Mouse (Mus musculus): Measurements from ENCODE around the gene Nup133.
"Not testable (repeated sequence)": the region's sequence is repeated elsewhere in the genome, so short reads cannot be mapped to it uniquely, and the experiment has no call there.

Nup133 gene

GRCm38 (mm10) chr8:123948942-123949685, at the start of gene Nup133:
Gene Nup133, minus strand, starts transcription at chr8:123949265.
- DNase-seq (ENCODE audit: low read depth), result peak; percentile 100

- no peak for DNase-seq (ENCODE audit: low read depth)
These were observed 44.9 kb upstream of the Nup133 start for GRCm38 (mm10) chr8:123993997-123994396.

DNA sequence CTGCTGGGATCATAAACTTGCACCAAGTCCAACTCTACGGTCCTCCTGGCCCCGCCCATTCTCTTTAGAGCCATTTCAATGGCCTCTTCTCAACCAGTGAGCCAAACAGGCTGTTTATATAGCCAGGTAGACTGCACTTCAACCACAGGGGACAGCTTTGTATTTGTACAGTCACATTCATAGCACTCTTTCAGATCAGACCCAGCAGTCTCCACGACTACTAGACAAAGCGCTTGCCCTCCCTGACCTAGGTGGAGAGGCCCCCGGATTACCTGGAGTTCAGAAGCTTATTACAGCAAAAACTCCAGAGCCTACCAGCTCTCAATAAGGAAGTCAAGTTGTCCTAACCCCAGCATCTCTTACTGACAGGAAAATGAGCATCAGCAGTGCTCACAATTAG, 44.5 kb upstream of the Nup133 start:
- no peak for DNase-seq (ENCODE audit: low read depth)

DNA sequence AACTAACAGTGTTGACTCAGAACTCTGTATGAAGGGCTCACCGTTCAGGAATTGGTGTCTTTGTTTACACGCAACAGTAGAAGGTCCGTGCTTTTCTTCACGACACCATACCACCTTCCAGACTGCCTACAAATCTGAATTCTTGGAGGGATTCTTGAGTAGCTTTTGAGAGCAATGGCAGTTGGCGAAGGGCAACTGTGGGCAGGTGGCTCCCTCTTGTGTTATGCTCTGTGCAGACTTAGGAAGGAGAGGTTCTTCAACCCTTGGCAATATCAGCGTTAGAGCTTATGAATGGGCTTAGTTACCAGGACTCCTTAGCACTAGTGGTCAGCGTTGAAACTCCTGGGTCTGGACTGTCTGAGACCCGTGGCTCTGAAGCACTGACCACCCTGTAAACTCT, 43.5 kb upstream of the Nup133 start:
- no peak for DNase-seq (ENCODE audit: low read depth)

DNA sequence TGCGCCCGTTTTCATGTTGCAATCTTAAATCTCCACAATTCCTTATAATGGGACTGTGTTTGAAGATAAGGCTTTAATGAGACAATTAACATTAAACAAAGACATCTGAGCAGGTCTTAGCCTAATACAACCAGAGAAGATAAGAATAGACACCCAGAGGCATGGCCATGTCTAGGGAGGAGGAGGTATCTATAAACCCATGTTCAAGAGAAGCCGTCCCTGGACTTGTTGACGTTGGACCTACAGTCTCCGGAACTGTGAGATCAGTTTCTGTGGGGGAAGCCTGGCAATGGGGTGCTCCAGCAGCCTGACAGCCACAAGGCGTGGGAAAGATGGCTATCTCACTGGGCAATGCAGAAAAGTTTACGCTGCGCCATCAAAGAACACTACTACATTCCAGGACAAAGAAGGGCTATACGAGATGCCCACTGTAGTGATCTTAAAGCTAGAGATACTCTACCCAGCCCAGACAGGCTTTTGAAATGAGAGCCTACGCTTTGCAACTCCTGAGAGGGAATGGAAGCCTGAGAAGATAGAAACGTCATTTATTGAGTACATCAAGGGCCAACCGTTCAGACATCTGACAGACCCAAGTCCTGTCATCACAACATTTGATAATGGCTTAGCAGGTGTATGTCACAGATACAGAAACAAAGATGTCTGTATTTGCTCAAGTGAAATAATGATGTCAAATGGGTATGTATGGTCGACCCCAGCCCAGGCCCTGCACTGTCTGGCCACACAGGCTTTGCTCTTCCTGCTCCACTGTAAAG, 41.4 kb upstream of the Nup133 start:
- no peak for DNase-seq (ENCODE audit: low read depth)

- no peak for DNase-seq (ENCODE audit: low read depth)
These were observed 40.1 kb upstream of the Nup133 start for GRCm38 (mm10) chr8:123989128-123989527.

DNA sequence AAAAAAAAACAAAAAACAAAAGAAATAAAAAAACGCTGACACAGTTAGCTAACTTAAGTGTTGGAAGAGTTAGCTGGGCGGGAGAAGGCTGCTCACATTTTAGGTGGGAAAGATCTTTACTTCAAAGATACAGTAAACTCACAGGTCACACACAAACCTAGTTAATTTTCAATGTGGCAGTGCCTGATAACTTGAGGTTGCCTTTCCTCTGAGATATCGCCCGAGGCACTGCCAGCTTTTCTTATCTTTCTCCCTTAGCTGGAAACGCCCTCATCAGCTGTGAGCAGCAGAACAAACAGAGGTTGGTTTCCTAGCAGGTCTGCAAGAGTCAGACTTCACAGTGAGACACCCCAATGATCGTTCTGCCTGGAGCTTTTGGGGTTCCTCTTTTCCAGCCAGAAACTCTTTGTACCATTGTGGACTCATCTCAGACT, 39.6 kb upstream of the Nup133 start:
- peak; percentile 45 for DNase-seq (ENCODE audit: low read depth)

DNA sequence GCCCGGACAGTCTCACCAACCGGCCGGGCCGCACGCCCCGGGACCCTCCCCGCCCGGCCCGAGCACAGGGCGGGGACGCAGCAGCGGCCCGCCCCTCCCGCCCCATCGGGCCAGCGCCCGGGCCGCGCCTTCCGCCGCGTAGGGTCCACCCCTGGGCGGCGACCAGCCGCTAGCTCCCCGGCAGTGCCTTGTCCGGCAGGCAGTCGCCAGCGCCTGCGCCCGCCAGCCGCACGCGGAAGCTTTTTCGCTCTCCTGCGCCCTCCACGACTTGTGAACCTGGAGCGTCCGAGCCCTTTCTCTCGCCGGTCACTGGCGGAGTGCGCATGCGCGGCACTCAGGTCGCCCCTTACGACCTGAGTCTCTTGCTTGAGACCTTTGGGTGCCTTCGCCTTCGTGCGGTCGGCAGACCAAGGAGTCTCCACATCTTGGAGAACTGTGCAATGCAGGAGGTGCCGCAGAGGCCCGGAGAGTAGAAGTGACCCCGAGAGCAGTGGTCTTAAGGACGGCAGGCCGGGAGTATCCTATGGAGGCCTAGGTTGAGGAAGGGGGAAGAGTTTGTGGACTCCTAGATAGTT, 33.8 kb upstream of the Nup133 start, which contains the start of gene Abcb10:
Abcb10 (minus strand) TSS at position 297 of the 575 bp plus-strand sequence.
- peak; percentile 69 for DNase-seq (ENCODE audit: low read depth)

GRCm38 (mm10) chr8:123982291-123982793, 33.3 kb upstream of the Nup133 start:
- no peak for DNase-seq (ENCODE audit: low read depth)

DNA sequence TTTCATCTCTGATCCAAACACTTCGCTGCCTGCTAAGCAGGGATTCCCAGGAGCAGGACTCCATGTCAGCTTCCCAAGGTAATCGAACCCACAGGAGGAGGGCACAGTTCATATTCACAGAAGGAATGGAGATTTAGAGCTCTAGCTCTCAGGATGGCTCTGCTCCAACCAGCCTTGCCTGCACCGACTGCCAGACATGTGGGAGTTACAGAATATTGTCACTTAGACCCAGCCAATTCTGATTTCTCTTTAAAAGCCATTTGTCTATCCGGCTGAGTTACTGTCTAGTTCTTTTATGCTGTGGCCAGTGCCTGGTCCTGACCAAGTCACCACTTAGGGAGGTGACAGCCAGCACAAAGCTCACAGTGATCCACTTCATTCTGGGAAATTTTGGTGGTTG, 32.6 kb upstream of the Nup133 start:
- DNase-seq (ENCODE audit: low read depth), result no peak

DNA sequence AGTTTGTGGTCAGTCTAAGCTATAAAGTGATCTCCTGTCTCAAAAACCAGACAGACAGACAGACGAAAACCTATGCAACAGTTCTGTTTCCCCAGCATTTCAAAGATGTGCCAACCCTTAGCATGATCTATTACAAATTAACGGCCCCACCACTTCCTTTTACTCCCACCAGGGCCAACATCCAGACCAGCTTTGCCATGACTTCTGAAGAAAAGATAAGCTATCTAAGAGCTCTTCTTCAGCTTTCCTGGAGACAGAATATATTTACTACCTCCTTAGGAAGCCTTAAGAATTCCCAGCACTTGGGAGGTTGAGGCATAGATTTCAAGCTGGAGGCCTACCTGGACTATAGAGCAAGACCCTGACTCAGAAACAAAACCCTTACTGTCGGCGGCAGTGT, 31.2 kb upstream of the Nup133 start:
- DNase-seq (ENCODE audit: low read depth), result no peak

- DNase-seq (ENCODE audit: low read depth), result no peak
These were observed 29.9 kb upstream of the Nup133 start for GRCm38 (mm10) chr8:123978926-123979325.

DNA sequence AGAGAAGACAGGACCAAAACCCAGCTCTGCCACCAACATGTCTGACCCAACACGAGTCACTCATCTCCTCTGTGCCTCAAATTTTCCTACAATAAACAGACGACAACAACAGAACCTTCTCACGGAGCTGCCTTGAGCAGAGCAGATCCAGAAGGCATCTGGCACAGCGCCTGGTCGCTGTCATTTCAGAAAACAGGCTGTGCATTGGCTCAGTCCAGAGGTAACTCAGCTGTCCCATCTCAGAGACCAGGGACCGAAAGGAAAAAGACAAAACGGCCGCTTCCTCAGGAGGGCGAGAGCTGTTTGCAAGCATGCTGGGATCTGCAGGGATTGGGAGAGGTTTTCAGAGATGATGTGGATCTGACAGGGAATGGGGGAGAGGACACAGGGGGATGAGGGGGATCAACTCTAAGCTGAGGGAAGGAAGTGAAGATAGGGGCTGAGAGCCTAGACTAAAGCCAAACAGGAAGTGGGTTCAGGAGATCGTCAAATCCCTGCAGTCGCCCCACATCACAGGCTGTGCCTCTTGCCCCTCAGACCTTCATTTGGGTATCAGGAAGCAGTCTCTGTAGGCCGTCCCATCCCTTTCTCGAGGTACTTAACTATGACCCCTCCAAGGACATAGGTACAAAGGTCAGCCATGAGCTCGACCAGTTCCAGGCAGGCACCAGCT, 29.2 kb upstream of the Nup133 start:
- no peak for DNase-seq (ENCODE audit: low read depth)

DNA sequence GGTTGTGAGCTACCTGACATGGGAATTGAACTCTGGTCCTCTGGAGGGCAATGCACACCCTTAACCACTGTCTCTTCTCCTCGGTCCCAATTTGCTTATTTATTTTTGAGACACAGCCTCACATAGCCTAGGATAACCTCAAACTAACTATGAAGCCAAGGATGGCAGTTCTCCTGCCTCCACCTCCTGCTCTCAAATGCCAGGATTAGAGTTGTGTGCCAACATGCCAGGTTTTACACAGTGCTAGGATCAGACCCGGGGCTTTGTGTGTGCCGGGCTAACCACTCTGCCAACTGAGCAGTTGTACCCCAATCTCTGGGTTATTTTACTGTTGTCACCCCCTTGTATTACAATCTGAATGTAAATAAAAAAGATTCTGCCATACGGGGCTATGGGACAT, 28.4 kb upstream of the Nup133 start:
- DNase-seq (ENCODE audit: low read depth), result no peak

DNA sequence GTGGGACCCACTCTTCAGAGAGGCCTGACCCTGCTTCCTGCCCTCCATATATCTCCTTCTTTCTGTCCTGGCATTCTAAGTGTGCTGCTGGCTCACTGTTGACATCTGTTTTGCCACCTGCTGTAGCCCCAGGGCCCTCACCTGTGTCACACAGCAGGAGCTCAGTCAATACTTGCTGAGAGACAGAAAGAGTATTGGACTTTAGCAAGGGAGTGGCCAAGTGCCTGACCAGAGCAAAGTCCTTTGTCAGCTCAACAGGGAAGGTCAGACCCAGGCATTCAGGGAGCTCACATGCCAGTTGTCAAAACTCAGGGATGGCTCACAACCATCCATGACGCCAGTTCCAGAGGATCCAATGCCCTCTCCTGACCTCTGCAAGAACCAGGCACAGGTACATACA, 24.4 kb upstream of the Nup133 start:
- DNase-seq (ENCODE audit: low read depth), result no peak

DNA sequence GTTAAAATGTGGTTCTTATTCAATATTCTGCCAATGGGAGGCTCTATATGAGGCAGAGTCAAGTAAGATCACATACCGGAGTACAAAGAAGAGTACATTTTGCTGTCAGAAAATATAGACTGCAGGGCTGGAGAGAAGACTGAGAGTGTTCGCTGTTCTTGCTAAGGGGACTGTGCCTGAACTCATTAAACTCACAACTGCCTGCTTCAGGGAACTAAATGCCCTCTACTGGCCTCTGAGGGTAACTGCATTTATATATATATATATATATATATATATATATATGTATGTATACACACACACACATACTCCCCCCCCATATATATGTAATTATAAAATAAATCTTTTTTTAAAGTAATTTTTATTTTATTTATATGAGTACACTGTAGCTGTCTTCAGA, 17.8 kb upstream of the Nup133 start:
- DNase-seq (ENCODE audit: low read depth), result no peak

- no peak for DNase-seq (ENCODE audit: low read depth)
These were observed 12.3 kb upstream of the Nup133 start for GRCm38 (mm10) chr8:123961371-123961770.

- not testable (repeated sequence) for DNase-seq (ENCODE audit: low read depth)
These were observed 11.5 kb upstream of the Nup133 start for GRCm38 (mm10) chr8:123960556-123960955.

DNA sequence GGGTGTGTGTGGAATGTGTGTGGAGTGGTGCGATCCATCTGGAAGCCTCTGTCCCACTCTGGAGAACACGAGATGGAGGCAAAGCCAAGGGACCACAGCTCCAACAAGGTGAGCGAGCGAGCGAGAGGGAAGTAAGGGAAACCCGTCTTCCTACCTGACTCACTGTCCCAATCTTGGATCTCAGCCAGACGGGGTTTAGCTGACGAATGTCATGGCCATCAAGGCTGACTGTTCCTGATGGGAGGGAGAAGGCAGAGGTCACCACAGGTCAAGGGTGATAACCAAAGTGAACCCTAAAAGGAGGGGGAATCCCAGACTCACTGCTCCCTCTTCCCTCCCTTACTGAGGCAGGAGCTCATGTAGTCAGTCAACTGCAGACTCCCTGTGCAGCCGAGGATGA, 11.0 kb upstream of the Nup133 start:
- DNase-seq (ENCODE audit: low read depth), result no peak

GRCm38 (mm10) chr8:123959473-123959872, 10.4 kb upstream of the Nup133 start:
- DNase-seq (ENCODE audit: low read depth), result no peak

DNA sequence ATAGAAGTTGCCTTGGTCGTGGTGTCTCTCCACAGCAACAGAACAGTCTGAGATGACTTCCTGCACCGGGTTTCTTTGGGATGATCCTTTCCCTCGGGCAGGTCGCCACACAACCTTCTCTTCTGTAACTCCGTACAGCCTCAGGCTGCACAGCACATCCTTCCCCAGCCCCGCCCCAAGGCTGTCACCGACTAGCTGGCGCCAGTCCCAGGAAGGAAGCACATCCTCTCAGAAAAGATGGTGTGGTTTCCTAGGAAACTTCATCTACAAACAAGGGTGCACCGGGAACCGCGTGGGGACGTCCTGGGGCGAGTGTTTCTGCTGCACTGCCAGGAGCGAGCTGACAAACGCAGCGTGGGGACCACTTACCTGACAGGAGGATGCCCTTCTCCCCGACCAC, 9.1 kb upstream of the Nup133 start:
- DNase-seq (ENCODE audit: low read depth), result no peak

DNA sequence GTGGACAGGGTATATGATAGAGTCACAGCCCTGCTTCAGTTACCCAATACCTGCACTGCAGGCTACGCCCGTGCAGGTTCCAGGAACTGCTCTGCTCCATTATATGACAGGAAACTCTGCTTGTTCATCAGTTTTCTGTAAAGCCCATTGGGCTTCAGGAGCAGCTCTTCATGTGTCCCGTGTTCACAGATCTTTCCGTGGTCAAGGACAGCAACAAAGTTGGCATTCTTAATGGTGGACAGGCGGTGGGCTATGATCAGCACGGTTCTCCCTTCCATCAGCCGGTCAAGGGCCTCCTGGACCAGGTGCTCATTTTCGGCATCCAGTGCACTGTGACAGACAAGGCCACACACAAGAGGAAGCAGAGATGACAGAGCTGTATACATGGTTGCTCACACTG, 5.2 kb upstream of the Nup133 start:
- DNase-seq (ENCODE audit: low read depth), result no peak

Data from c-Kit-positive CD71-negative TER-119-negative erythroid progenitor cells, embryonic 14.5 days (primary cell).